Mouse (Mus musculus) ovary, postnatal 14 days (tissue): ENCODE measurements around the gene Glcci1.

Experiments used
- DNase-seq: peaks from one replicate; pipeline ENCODE4 v3.0.0; 2022; ENCODE audit warnings: low spot score

Gene Glcci1

GRCm38 (mm10) chr6:8551155-8551554, 41.8 kb downstream of the Glcci1 start:
- no peak for DNase-seq

DNA sequence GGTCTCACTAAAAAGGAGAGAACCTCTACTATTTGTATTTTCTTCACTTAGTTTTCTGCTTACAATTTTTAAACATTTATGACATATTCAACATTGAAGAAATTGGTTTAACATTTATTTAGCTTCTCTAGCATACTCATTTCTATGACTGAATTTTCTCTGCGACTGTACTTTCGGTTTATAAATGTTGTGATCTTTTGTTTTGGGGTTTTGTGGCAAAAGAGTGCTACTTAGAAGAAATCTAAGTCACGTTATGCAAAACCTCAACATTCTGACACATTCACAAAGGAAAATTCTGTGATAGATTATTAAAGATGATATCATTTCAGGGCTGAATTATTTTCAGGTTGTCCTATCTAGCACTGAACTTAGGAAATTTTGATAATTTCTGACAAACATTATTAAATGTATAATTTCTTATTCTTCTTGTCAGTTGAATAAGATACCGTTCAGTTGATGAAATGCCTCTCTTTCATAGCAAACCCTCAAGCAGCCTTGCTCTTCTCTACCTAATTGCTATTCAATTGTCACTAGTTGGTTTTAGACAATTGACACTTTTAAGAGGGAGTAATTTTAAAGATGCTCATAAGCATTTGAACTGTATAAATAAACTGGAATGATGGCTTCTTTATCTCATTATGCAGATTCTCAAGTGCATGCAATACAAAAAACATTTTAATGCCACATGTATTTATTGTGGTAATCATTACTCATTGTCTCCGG, 47.6 kb downstream of the Glcci1 start:
- no peak for DNase-seq

GRCm38 (mm10) chr6:8560682-8561081, 51.3 kb downstream of the Glcci1 start:
- DNase-seq = no peak

DNA sequence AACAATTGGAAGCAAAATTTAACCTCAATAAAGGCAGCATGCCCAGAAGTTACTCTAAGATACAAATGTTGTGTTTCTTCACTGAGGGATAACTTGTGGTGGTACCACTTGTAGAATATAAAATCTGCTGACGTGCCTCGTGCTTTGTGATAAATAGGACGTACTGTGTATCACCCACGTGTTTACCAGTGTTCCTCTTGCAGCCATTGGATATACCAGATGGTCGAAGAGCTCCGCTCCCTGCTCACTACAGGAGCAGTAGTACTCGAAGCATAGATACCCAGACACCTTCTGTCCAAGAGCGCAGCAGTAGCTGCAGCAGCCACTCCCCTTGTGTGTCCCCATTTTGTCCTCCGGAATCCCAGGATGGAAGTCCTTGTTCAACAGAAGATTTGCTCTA, 73.0 kb downstream of the Glcci1 start:
- no peak for DNase-seq

DNA sequence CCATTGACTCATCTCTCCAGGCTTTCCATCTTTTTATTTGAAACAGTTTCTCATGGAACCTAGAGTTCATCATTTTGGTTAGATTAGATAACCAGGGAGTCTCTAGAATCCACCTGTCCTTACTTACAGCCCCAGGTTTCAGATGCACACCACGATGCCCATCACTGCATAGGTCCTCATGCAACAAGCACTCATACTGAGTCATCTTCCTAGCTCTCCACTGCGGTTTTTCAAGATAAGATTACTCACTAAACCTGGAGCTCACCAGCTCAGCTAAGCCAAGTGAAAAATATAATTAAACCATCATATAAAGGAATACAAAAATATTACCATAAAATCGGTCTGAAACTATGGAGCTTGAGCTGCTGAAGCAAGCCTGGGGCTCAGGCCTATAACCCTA, 74.5 kb downstream of the Glcci1 start:
- no peak for DNase-seq

- DNase-seq = no peak
Measured at GRCm38 (mm10) chr6:8591665-8592064, 82.3 kb downstream of the Glcci1 start.

GRCm38 (mm10) chr6:8617369-8617768, 108.0 kb downstream of the Glcci1 start:
- DNase-seq = no peak

DNA sequence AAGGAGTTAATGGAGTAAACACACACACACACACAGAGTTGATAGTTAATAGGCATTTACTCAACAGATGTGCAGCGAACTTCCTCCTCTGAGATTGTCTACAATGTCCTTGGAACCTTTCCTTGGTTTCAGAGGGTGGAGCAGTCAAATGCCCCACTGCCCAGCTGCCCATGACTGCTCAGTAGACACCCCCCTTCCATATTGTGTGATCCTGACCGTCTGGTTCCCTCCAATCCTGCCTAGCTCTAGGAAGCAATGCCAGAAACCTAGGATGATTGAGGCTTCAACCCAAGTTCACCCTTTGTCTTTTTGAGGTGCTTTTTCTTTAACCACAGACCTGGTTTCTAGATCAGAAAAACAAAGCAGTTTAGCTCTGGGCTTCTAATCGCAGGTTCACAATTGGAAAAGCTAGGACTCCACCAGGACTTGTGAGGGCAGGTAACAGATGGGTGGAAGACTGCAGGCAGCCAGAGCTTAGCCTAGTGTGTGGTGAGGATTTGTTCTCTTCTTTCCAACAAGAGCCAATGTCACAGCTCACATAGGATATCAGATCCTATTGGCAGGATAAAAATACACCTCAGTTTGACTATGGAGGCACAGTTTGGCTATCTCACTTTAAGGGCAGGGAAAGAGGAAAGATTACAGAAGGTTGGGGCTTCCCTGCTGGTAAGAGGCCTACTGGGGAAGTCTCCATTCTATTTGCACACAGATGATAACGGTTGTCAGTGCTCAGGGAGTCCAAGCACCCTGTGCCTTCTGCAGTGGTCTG, 110.4 kb downstream of the Glcci1 start:
- DNase-seq = no peak

DNA sequence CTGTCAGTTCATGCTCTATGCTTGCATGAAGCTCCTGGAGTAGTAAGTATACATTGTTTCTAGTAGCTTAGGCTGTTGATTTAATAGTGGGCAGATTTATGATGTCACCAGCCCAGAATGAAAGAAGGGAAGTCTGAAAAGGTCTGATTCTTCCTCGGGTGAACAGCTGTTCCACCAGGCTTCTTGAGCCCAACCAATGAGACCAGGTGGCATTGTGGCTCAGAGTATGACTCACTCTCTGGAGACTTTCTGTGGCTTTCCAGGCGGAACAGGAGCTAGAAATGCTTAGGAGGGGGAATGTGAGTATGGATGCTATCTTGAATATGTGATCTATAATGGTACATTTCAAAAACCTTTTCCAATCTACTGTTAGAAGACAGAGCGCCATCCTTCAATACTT, 113.6 kb downstream of the Glcci1 start:
- no peak for DNase-seq

GRCm38 (mm10) chr6:8628226-8628625, 118.8 kb downstream of the Glcci1 start:
- DNase-seq = no peak

DNA sequence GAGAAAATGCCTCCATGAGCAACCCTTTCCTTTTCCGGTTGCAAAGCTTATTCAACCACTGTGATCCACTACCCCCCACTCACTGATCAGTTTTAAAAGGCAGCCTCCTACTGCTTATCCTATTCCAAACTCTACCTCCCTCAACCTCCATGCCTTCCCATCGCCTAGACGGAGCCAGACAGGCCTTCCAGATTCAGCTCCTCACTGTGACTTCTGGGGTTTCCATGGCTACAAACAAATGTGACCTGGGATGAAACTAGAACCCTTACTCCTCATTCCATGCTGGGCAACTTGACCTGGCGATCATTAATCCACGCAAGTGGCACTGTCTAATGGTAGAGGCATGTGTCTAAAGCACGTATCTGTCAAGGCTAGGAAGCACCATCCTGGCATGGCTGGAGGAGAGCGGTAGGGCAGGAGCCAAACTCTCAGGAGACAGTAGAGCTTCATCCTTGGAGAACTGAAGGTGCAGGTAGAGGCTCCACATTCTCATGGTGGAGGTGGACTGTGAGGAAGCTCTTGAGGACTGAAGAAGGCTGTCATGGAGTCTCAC, 119.4 kb downstream of the Glcci1 start:
- DNase-seq = no peak

- DNase-seq = no peak
Measured at GRCm38 (mm10) chr6:8630531-8630930, 121.1 kb downstream of the Glcci1 start.

DNA sequence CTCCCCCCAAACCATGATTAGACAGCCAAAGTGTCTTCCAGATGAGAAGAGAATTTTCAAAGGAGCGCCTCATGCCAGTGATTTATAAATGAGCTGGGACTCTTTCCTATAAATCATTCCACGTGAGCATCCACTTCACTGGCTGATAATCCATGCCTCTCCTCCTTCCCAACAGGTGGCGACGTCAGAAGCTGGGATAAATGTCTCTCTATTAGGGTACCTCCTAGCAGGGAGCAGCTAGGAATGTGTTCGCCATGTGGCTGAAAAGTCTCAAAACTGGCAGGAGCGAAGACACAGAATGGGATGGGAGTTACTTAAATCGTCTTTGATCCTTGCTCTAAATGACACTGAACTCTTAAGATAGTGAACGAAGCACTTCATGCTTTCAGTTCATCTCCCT, 122.0 kb downstream of the Glcci1 start:
- DNase-seq = no peak

DNA sequence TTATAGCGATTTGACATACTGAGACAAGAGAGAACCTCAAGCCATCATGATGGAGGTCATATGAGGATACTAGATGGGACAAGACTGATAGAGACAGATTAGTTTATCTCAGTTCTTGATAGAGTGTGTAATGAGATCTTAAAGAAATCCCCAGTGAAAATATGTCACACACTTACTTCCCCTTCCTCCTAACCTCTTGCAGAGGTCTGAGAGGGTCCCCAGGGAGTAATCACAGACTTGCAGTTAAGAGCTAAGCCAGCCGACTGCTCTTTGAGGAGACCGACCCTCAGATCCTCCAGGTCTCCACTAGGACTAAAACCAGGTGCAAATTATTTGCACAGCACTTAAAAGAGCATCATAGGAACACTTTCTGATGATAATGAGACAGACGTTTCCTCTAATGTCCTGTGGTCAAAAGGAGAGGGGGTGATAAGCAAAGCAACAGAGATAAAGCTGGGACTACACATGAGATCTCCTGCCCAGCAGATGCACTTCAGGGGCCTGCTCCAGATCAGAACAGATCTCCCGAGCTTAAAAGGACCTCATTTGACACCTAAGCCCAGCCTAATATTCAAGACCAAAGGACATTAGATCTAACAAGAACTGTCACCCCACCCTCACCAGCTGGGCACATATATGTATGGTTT, 122.7 kb downstream of the Glcci1 start:
- no peak for DNase-seq

- DNase-seq = no peak
Measured at GRCm38 (mm10) chr6:8632701-8633100, 123.3 kb downstream of the Glcci1 start.

- no peak for DNase-seq
Measured at GRCm38 (mm10) chr6:8638122-8638521, 128.7 kb downstream of the Glcci1 start.

GRCm38 (mm10) chr6:8638899-8639298, 129.5 kb downstream of the Glcci1 start:
- DNase-seq = no peak

DNA sequence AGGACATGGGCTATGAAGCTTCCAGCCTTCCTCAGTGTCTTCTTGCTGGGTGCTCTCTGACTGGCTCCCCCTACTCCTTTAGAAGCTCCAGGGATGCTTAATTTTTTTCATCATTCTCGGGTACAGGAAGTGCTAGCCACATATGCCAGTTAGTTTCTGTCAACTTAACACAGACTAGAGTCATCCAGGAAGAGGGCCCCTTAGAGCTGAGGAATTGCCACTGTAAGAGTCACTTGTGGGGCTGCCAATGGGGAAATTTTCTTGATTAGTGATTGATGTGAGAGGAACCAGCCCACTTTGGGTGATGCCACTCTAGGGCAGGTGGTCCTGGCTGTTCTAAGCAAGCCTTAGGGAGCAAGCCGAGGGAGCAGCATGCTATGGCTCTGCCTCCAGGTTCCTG, 130.1 kb downstream of the Glcci1 start:
- DNase-seq = no peak

DNA sequence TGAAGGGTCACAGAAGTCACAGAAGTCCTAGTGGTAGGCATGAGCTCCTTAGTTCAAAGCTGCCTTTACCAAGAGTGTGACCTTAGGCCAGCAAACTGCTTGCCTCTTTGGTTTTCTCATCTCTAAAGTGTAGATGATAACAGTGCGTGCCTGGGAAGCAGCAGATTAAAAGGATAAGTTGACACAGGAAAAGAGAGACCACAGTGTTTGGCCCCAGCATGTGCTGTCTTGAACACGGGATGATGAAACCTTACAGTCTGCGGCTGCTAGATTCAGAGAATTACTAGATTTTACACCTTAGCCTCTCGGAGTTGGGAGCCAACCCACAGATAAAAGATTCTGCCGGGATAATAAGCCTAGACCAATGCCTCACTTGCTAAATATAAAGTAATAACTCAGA, 131.5 kb downstream of the Glcci1 start:
- no peak for DNase-seq

DNA sequence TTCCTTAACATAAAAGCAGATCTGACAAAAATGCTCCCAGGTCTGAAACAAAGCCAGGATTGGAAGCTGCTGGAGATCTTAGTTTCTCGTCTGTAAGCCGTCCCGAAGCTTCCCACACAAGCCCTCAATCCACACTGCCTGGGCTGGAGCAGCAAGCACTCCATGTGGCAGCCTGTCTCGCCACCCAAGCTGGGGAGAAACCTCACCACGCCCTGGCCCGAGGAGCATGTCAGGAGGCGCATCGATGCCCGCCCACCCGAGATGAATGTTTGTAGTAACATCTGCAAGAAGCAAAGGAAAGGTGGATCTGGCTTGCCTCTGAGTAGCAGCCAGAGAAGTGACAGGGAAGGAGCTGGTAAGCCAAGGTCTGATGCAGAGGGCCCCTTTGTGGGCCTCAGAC, 135.3 kb downstream of the Glcci1 start:
- no peak for DNase-seq

DNA sequence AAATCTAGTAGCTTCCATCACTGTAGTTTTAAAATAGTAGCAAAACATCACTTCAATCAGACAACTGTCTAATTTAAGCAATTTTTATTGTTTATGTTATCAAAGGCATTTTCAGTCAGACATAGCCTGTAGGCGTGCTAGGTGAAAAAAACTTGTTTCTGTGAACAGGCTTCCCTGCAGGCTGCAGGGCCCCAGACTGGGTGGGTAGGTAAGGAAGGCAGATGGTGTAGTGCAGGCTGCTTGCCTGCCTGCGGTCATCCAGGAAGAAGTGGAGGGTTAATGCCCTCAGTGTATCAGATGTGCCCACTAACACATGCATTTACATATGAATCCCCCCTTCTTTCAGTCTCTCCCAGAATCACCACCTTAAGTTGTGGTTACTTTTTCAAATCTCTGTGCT, 136.3 kb downstream of the Glcci1 start:
- no peak for DNase-seq
